Mouse (Mus musculus) layer of hippocampus, adult 18-20 months (tissue): ENCODE measurements around the gene Lysmd3. TPM values are rescaled to one million over a fixed set of nuclear protein-coding genes. Genes with fewer than 3 reads are reported as not detected.

Experiments
- total RNA-seq, 2 experiments: library from RNA; stranded (reverse); gene quantifications; 2 replicates each; pipeline ENCODE4 v1.2.3; 2021

The Lysmd3 gene
- total RNA-seq, 2 experiments from 2014 or later = 7.5 to 11.6 TPM

Other genes starting within 250 kb of the Lysmd3 start
- gene Adgrv1, start 24.5 kb upstream of the Lysmd3 start, total RNA-seq = 1 to 10 TPM; 1.3 to 1.5 TPM
- 1 to 10 TPM; 4.0 to 5.0 TPM for gene Polr3g, start 53.4 kb downstream of the Lysmd3 start, total RNA-seq
- gene Mblac2, start 53.7 kb downstream of the Lysmd3 start, total RNA-seq = 10 to 100 TPM; 17.7 to 21.9 TPM
- gene Cetn3, start 125.4 kb downstream of the Lysmd3 start, total RNA-seq = 10 to 100 TPM; 92.6 to 99.7 TPM